Mouse (Mus musculus) MEL (cell line): ENCODE measurements around the gene Gramd2.
A peak's percentile ranks its signal among the peaks of the same experiment; 100 is the strongest.

ENCODE experiments used
- CTCF ChIP-seq, 3 experiments: IDR thresholded peaks in 2 of 3; conservative IDR thresholded peaks in 1 of 3; 2 replicates each; pipeline ENCODE4 v1.5.1; 2011 to 2012; ENCODE audit warnings: low read length in 3 of 3, low read depth in 2 of 3, mild to moderate bottlenecking in 2 of 3, improper control_type of control experiment in 1 of 3, inconsistent platforms in 1 of 3, mixed read lengths in 1 of 3, moderate library complexity in 1 of 3; ENCODE audit not compliant: control insufficient read depth in 1 of 3, insufficient read depth in 1 of 3, poor library complexity in 1 of 3, severe bottlenecking in 1 of 3
- EP300 ChIP-seq, 2 experiments: IDR thresholded peaks; 2 replicates each; pipeline ENCODE4 v1.6.1; 2011; ENCODE audit warnings: improper control_type of control experiment in 2 of 2, low read length in 2 of 2, low read depth in 1 of 2, mild to moderate bottlenecking in 1 of 2
- GATA1 ChIP-seq: IDR thresholded peaks from 2 replicates; pipeline ENCODE4 v1.6.1; 2011; ENCODE audit warnings: low read depth, low read length, improper control_type of control experiment
- HCFC1 ChIP-seq: IDR thresholded peaks from 2 replicates; pipeline ENCODE4 v1.6.1; 2012; ENCODE audit warnings: low read depth, mild to moderate bottlenecking, inconsistent platforms, low read length, improper control_type of control experiment, moderate library complexity
- MAZ ChIP-seq: IDR thresholded peaks from 2 replicates; pipeline ENCODE4 v1.6.1; 2012; ENCODE audit warnings: low read depth, mild to moderate bottlenecking, inconsistent platforms, low read length, improper control_type of control experiment
- MXI1 ChIP-seq: IDR thresholded peaks from 2 replicates; pipeline ENCODE4 v1.6.1; 2011; ENCODE audit warnings: mild to moderate bottlenecking, low read depth, low read length, improper control_type of control experiment
- MYB ChIP-seq: IDR thresholded peaks from 2 replicates; pipeline ENCODE4 v1.6.1; 2011; ENCODE audit warnings: mild to moderate bottlenecking, low read depth, low read length, improper control_type of control experiment
- NRF1 ChIP-seq: IDR thresholded peaks from 2 replicates; pipeline ENCODE4 v1.6.1; 2014; ENCODE audit warnings: low read depth, mild to moderate bottlenecking, inconsistent platforms, low read length, improper control_type of control experiment, moderate library complexity; ENCODE audit not compliant: poor library complexity, insufficient read depth, severe bottlenecking
- POLR2A ChIP-seq, 2 experiments: IDR thresholded peaks; 2 replicates each; pipeline ENCODE4 v1.6.1; 2011 to 2012; ENCODE audit warnings: low read length in 2 of 2, mild to moderate bottlenecking in 2 of 2, control low read depth in 1 of 2, improper control_type of control experiment in 1 of 2, low read depth in 1 of 2, moderate library complexity in 1 of 2; ENCODE audit not compliant: control insufficient read depth in 1 of 2, insufficient read depth in 1 of 2, poor library complexity in 1 of 2
- POLR2AphosphoS5 ChIP-seq: IDR thresholded peaks from 2 replicates; pipeline ENCODE4 v1.6.1; 2012; ENCODE audit warnings: low read depth, borderline replicate concordance, mild to moderate bottlenecking, inconsistent platforms, low read length, moderate library complexity, mixed read lengths
- RAD21 ChIP-seq: IDR thresholded peaks from 2 replicates; pipeline ENCODE4 v1.6.1; 2011; ENCODE audit warnings: mild to moderate bottlenecking, low read depth, low read length, improper control_type of control experiment
- UBTF ChIP-seq: IDR thresholded peaks from 2 replicates; pipeline ENCODE4 v1.6.1; 2012; ENCODE audit warnings: low read depth, mild to moderate bottlenecking, inconsistent platforms, low read length, improper control_type of control experiment, moderate library complexity, borderline replicate concordance; ENCODE audit not compliant: insufficient read depth
- ZC3H11A ChIP-seq: IDR thresholded peaks from 2 replicates; pipeline ENCODE4 v1.6.1; 2012; ENCODE audit warnings: low read depth, mild to moderate bottlenecking, inconsistent platforms, low read length, improper control_type of control experiment
- ZKSCAN1 ChIP-seq: IDR thresholded peaks from 2 replicates; pipeline ENCODE4 v1.6.1; 2012; ENCODE audit warnings: low read depth, mild to moderate bottlenecking, inconsistent platforms, low read length, improper control_type of control experiment, moderate library complexity

GRCm38 (mm10) chr9:59669172-59669571 is 10.8 kb upstream of the Gramd2 start:
- peak; percentile 8 to 50 (median 22); a peak in 3 of 6 replicates for TF ChIP-seq CTCF (IDR thresholded peaks at IDR 0.05 in 2 of 3, conservative IDR thresholded peaks at IDR 0.05 in 1 of 3; ENCODE audit: control insufficient read depth in 1 of 3, insufficient read depth in 1 of 3, low read depth in 2 of 3, low read length in 3 of 3, poor library complexity in 1 of 3, severe bottlenecking in 1 of 3)
- TF ChIP-seq MXI1: no peak
- TF ChIP-seq UBTF: no peak
- TF ChIP-seq POLR2A (IDR thresholded peaks at IDR 0.05; ENCODE audit: control insufficient read depth in 1 of 2, insufficient read depth in 1 of 2, low read depth in 1 of 2, low read length in 2 of 2, poor library complexity in 1 of 2): no peak
- TF ChIP-seq MAZ: no peak
- TF ChIP-seq NRF1: no peak
- no peak for TF ChIP-seq EP300 (IDR thresholded peaks at IDR 0.05; ENCODE audit: low read depth in 1 of 2, low read length in 2 of 2)
- TF ChIP-seq ZKSCAN1: no peak
- no peak for TF ChIP-seq ZC3H11A
- no peak for TF ChIP-seq HCFC1
- TF ChIP-seq GATA1: no peak
- no peak for TF ChIP-seq MYB
- peak; percentile 23 for TF ChIP-seq RAD21
- no peak for TF ChIP-seq POLR2AphosphoS5
